Mouse (Mus musculus) thymus, adult 2 months (tissue): ENCODE measurements around the gene Alkbh5.

ENCODE experiments used
- CTCF ChIP-seq: fragments of 200-500 bp; IDR thresholded peaks from 2 replicates; pipeline ENCODE4 v1.5.1; 2012; ENCODE audit warnings: mild to moderate bottlenecking, control low read depth, low read length, moderate library complexity, borderline replicate concordance; ENCODE audit not compliant: control insufficient read depth, poor library complexity, insufficient read depth; ENCODE audit errors: extremely low read depth
- POLR2A ChIP-seq: fragments of 200-500 bp; IDR thresholded peaks from 2 replicates; pipeline ENCODE4 v1.6.1; 2012; ENCODE audit warnings: mild to moderate bottlenecking, low read length, control low read depth, moderate library complexity; ENCODE audit not compliant: control insufficient read depth, poor library complexity, insufficient read depth; ENCODE audit errors: extremely low read depth

- no peak for TF ChIP-seq CTCF
- no peak for TF ChIP-seq POLR2A
Measured at GRCm38 (mm10) chr11:60545433-60545832, 9.3 kb downstream of the Alkbh5 start.
